Mouse (Mus musculus): ENCODE measurements around the gene Serpinb3d. TPM values are rescaled to one million over a fixed set of nuclear protein-coding genes. Genes with fewer than 3 reads are reported as not detected.

The Serpinb3d gene
- not detected for polyA plus RNA-seq (2015; fragmentation: Illumina TruSeq; extraction: RNeasy Lipid Tissue Mini Kit (QIAGEN cat#74804); ENCODE audit: low read depth, low replicate concordance)

DNA sequence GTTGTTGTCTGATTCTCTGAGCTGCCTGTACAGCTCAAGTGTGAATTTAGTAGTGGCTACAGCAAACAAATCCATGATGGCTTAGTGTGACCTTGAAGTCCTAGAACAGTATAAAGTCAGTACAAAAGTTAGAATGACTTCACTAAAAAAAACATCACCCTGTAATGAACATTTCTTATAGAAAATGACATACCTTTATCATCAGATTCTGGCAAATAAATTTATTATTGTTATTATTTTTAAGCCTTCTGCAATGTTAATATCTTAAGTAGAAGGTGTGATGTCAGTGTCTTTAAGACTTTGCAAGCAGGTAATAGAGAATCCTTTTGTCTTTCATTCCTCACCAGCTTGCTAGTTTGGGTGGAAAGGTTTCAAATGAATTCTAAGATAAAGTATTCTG is at the start of gene Serpinb3d:
Gene Serpinb3d (minus strand): TSS at position 101 of the 400 bp plus-strand sequence.

DNA sequence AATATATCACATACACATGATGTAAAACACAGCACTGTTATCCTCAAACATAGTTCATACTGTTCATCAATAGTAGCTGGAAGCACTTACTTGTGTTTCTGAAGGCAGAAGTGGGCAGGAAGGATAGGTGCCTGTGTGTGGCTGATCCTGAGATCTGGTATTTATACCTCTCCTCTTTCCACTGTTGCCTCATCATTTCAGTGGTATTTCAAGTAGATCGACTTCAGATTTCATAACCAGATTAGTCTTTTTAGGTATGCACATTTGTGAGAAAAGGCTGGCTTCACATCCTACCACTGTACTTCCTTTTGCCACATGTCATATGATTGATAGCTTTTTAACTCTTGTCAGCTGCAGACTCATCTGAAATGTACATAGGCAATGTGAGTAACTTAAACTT is 31.1 kb downstream of the Serpinb3d start, which contains the start of gene Serpinb3a:
Gene Serpinb3a (minus strand): TSS at position 101 of the 400 bp plus-strand sequence.

Other genes with a start within 250 kb of the Serpinb3d start
- not detected for gene Serpinb5, start 222.3 kb downstream of the Serpinb3d start, polyA plus RNA-seq (2015; fragmentation: Illumina TruSeq; extraction: RNeasy Lipid Tissue Mini Kit (QIAGEN cat#74804); ENCODE audit: low read depth, low replicate concordance)
- not detected for gene Serpinb12, start 149.1 kb downstream of the Serpinb3d start, polyA plus RNA-seq (2015; fragmentation: Illumina TruSeq; extraction: RNeasy Lipid Tissue Mini Kit (QIAGEN cat#74804); ENCODE audit: low read depth, low replicate concordance)
- not detected for gene Serpinb13, start 102.5 kb downstream of the Serpinb3d start, polyA plus RNA-seq (2015; fragmentation: Illumina TruSeq; extraction: RNeasy Lipid Tissue Mini Kit (QIAGEN cat#74804); ENCODE audit: low read depth, low replicate concordance)
- gene Serpinb3a, start 31.2 kb downstream of the Serpinb3d start, polyA plus RNA-seq (2015; fragmentation: Illumina TruSeq; extraction: RNeasy Lipid Tissue Mini Kit (QIAGEN cat#74804); ENCODE audit: low read depth, low replicate concordance): not detected
- not detected for gene Serpinb3b, start 194.9 kb upstream of the Serpinb3d start, polyA plus RNA-seq (2015; fragmentation: Illumina TruSeq; extraction: RNeasy Lipid Tissue Mini Kit (QIAGEN cat#74804); ENCODE audit: low read depth, low replicate concordance)
- gene Serpinb3c, start 194.9 kb upstream of the Serpinb3d start, polyA plus RNA-seq (2015; fragmentation: Illumina TruSeq; extraction: RNeasy Lipid Tissue Mini Kit (QIAGEN cat#74804); ENCODE audit: low read depth, low replicate concordance): not detected

Measured in brain, adult 10 weeks (tissue).